Mouse (Mus musculus): Measurements from ENCODE around the gene Itprid2.

GRCm38 (mm10) chr2:79638924-79639323 lies 3.8 kb downstream of the Itprid2 start:
- TF ChIP-seq CTCF (IDR thresholded peaks at IDR 0.05; ENCODE audit: borderline replicate concordance, insufficient read depth, low read depth, low read length), result no peak
- no peak for TF ChIP-seq POLR2A (IDR thresholded peaks at IDR 0.05; ENCODE audit: borderline replicate concordance, insufficient read depth, low read length)
